Mouse (Mus musculus): ENCODE results near the gene Ccnd1. TPM values are rescaled to one million over a fixed set of nuclear protein-coding genes. Genes with fewer than 3 reads are reported as not detected.
"Not testable (repeated sequence)": the region's sequence is repeated elsewhere in the genome, so short reads cannot be mapped to it uniquely, and the experiment has no call there.

Ccnd1 gene
- total RNA-seq, 2 experiments from 2014 or later, result 12.5 to 31.5 TPM

DNA sequence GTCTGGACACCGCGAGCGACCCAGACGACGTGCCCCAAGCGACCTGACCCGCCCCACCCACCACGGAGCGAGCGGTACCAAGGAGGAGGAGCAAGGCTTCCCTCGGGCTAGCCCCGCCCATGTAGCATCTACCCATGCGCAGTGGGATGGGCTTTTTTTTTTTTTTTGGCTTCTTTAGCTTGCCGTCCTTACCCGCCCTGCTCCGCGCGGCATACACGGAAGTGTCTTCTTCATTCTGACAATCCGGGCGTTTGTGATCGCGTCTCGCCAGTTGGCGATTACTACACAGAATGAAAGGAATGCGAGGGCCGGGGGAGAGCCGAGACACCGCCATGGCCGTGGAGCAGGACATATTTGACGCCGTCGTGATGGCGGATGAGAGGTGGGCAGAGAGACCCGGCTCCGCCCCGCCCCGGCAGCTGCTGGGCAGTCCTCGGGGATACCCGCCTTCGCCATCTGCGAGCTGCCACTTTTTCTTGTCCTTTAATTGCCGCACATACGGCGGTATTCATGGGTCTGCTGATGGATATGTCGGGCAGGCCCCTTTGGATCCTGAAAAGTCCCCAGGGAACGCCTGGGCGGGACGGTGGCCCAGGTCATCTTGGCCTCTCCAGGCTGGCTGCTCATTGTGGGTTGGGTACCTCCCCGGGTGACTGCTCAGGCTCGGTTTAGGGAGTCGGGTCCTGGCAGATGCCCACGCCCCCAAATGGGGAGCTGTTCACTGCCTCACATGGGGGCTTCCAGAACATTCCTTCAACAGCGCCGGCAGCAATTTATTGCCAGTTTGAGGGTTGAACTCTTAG, 24.6 kb downstream of the Ccnd1 start, which contains the start of gene LTO1:
Gene LTO1 (plus strand): TSS at position 153 of the 803 bp plus-strand sequence.
- DNase-seq, result peak; percentile 90
- intact Hi-C loops (cut with DNase I; ENCODE audit: low total_unique reads), result no loop called here

- no peak for DNase-seq
- intact Hi-C loops (cut with DNase I; ENCODE audit: low total_unique reads), result no loop called here
Measured at GRCm38 (mm10) chr7:144914296-144914947, 25.3 kb downstream of the Ccnd1 start.

- no peak for DNase-seq
- intact Hi-C loops (cut with DNase I; ENCODE audit: low total_unique reads), result no loop called here
Measured at GRCm38 (mm10) chr7:144912897-144913296, 26.8 kb downstream of the Ccnd1 start.

- DNase-seq, result no peak
- intact Hi-C loops (cut with DNase I; ENCODE audit: low total_unique reads), result no loop called here
Measured at GRCm38 (mm10) chr7:144911121-144911520, 28.6 kb downstream of the Ccnd1 start.

GRCm38 (mm10) chr7:144908705-144909104, 31.0 kb downstream of the Ccnd1 start:
- DNase-seq, result no peak
- intact Hi-C loops (cut with DNase I; ENCODE audit: low total_unique reads), result no loop called here

- intact Hi-C loops (cut with DNase I; ENCODE audit: low total_unique reads), result no loop called here
- DNase-seq, result no peak
Measured at GRCm38 (mm10) chr7:144907793-144908192, 31.9 kb downstream of the Ccnd1 start.

GRCm38 (mm10) chr7:144906708-144907397, 32.9 kb downstream of the Ccnd1 start:
- intact Hi-C loops (cut with DNase I; ENCODE audit: low total_unique reads), result no loop called here
- DNase-seq, result peak; percentile 52

- intact Hi-C loops (cut with DNase I; ENCODE audit: low total_unique reads); DNase-seq: not testable (repeated sequence)
Measured at GRCm38 (mm10) chr7:144905514-144905913, 34.2 kb downstream of the Ccnd1 start.

DNA sequence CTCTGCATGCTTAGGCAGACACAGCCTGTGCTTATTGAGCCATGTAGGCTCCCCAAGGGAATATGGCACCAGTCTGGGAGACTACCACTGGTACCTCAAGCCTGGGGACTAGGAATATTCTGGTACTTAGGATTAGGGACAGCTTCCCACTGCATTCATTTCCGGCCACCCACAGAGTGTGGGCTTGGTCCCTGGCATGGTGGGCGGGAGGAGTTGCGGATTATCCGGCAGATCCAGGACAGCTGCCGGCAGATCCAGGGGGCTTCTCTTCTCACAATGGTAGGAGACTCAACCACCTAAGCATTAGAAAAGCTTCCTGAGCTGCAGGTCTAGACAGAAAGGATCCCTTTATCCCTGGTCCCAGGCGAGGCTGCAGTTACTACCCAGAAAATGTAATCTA, 41.2 kb downstream of the Ccnd1 start:
- DNase-seq, result no peak
- intact Hi-C loops (cut with DNase I; ENCODE audit: low total_unique reads), result loop anchor here (5.0 kb wide), 1 partner anchor 301 kb away; no protein-coding TSS in a partner anchor

- intact Hi-C loops (cut with DNase I; ENCODE audit: low total_unique reads), result loop anchor here (5.0 kb wide), 1 partner anchor 299 kb away; no protein-coding TSS in a partner anchor
Measured at GRCm38 (mm10) chr7:144896294-144897218, 43.2 kb downstream of the Ccnd1 start, which contains the start of gene Fgf15. TSS of gene Fgf15 (plus strand) at chr7:144896531.

GRCm38 (mm10) chr7:144895305-144896111, 44.2 kb downstream of the Ccnd1 start:
- peak; percentile 63 for DNase-seq

More at GRCm38 (mm10) chr7:144896294-144897218, 43.2 kb downstream of the Ccnd1 start, which contains the start of gene Fgf15:
- no peak for DNase-seq

DNA sequence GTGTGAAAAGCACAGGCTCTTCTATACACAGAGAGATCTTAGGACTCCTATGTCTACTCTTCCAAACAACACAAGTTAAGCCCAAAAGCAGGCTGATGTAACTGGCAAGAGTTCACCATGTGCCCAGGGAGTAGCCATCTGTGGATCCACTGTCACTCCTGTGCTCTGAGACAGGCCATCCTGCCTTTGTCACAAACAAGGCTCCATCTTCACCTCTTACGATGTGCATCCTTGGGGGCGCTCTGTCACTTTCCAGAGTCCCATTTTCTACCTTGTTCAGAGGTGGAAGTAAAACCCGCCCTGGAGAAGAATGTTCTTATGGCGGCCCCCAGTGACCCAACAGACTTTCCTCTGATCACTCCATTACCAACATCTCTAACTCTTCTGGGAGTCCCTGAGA, 45.0 kb downstream of the Ccnd1 start:
- DNase-seq, result no peak

More at GRCm38 (mm10) chr7:144895305-144896111, 44.2 kb downstream of the Ccnd1 start:
- intact Hi-C loops (cut with DNase I; ENCODE audit: low total_unique reads), result loop anchor here (2.0 to 5.0 kb wide), 2 partner anchors 49 to 298 kb away; partner anchors contain the start of gene Fgf4

GRCm38 (mm10) chr7:144894191-144894590, 45.5 kb downstream of the Ccnd1 start:
- DNase-seq, result no peak
- intact Hi-C loops (cut with DNase I; ENCODE audit: low total_unique reads), result loop anchor here (2.0 to 5.0 kb wide), 2 partner anchors 47 to 97 kb away; partner anchors contain the start of gene Fgf4

More for the DNA sequence above, 45.0 kb downstream of the Ccnd1 start:
- intact Hi-C loops (cut with DNase I; ENCODE audit: low total_unique reads), result loop anchor here (2.0 to 5.0 kb wide), 3 partner anchors 48 to 297 kb away; partner anchors contain the start of gene Fgf4

- intact Hi-C loops (cut with DNase I; ENCODE audit: low total_unique reads), result loop anchor here (5.0 kb wide), 1 partner anchor 95 kb away; no protein-coding TSS in a partner anchor
- DNase-seq, result no peak
Measured at GRCm38 (mm10) chr7:144892322-144892721, 47.4 kb downstream of the Ccnd1 start.

DNA sequence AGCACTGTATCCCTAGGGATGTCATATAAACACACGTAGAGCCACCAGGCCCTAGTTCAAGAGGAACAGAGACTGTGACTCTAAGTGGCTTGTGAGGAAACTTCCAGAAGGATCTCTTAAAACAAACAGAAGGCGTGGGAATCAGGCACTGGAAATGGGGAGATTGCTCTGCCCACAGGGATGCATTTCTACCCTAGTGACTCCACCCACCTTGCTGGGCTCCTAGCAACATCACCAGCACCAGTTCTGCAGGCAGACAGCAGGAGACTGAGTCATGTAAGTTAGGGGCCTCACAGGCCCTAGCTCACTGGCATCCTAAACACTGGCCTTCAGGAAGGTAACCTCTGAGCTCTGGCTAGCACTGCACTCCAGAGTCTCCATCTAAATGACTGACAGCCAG, 47.9 kb downstream of the Ccnd1 start:
- intact Hi-C loops (cut with DNase I; ENCODE audit: low total_unique reads), result loop anchor here (5.0 kb wide), 1 partner anchor 95 kb away; no protein-coding TSS in a partner anchor

DNA sequence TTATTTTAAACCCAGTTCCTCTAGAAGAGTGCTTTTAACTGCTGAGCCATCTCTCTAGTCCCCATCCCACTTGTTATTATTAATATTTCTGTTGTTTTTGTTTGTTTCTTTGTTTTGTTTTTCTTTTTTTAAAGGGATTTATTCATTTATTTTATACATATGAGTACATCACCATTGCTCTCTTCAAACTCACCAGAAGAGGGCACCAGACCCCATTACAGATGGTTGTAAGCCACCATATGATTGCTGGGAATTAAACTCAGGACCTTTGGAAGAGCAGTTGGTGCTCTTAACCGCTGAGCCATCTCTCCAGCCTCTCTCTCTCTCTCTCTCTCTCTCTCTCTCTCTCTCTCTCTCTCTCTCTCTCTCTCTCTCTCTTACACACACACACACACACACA, 49.1 kb downstream of the Ccnd1 start:
- intact Hi-C loops (cut with DNase I; ENCODE audit: low total_unique reads), result loop anchor here (5.0 kb wide), 1 partner anchor 93 kb away; no protein-coding TSS in a partner anchor
- DNase-seq, result not testable (repeated sequence)

More for the DNA sequence above, 47.9 kb downstream of the Ccnd1 start:
- DNase-seq, result no peak

- DNase-seq, result no peak
Measured at GRCm38 (mm10) chr7:144888564-144889299, 51.0 kb downstream of the Ccnd1 start.

More at GRCm38 (mm10) chr7:144888564-144889299, 51.0 kb downstream of the Ccnd1 start:
- intact Hi-C loops (cut with DNase I; ENCODE audit: low total_unique reads), result loop anchor here (5.0 kb wide), 1 partner anchor 106 kb away; no protein-coding TSS in a partner anchor
